Mouse (Mus musculus) embryonic fibroblast, embryonic 13.5 days (primary cell): ENCODE measurements at regions not wholly inside any gene's neighbourhood (a gene's known extent, or its start where the extent isn't known, plus 50 kb on each side); places are given as distances from the start of the nearest gene placed in this dataset.

Experiments
- H3K27ac ChIP-seq: 2 replicates; pipeline ENCODE4 v1.5.1; 2012; ENCODE audit warnings: low read length, control low read depth, inconsistent platforms; ENCODE audit not compliant: insufficient read depth
- H3K4me1 ChIP-seq: 2 replicates; pipeline ENCODE4 v1.6.1; 2011; ENCODE audit warnings: low read length; ENCODE audit not compliant: control insufficient read depth, insufficient read depth
- H3K4me3 ChIP-seq: 2 replicates; pipeline ENCODE4 v1.5.1; 2011; ENCODE audit warnings: mild to moderate bottlenecking, control low read depth, low read length; ENCODE audit not compliant: insufficient read depth
- CTCF ChIP-seq: IDR thresholded peaks from 2 replicates; pipeline ENCODE4 v1.5.1; 2011; ENCODE audit warnings: mild to moderate bottlenecking, control low read depth, low read length, moderate library complexity, borderline replicate concordance; ENCODE audit not compliant: insufficient read depth
- POLR2A ChIP-seq: IDR thresholded peaks from 2 replicates; pipeline ENCODE4 v1.6.1; 2011; ENCODE audit warnings: low read depth, mild to moderate bottlenecking, control low read depth, low read length, moderate library complexity

- no peak for TF ChIP-seq CTCF
- TF ChIP-seq POLR2A = no peak
- H3K4me3 ChIP-seq = no peak overlapping the region
- H3K27ac ChIP-seq = no peak overlapping the region
- no peaks in the 10 kb centered on the region for H3K4me1 ChIP-seq
These were observed 90.1 kb upstream of the Tbx3 start for GRCm38 (mm10) chr5:119580395-119580794.

GRCm38 (mm10) chr5:119580798-119581197 lies 89.7 kb upstream of the Tbx3 start:
- no peak overlapping the region for H3K4me3 ChIP-seq
- TF ChIP-seq CTCF = no peak
- no peak for TF ChIP-seq POLR2A
- no peak overlapping the region for H3K27ac ChIP-seq
- no peaks in the 10 kb centered on the region for H3K4me1 ChIP-seq

GRCm38 (mm10) chr5:119584389-119584788 lies 86.1 kb upstream of the Tbx3 start:
- TF ChIP-seq CTCF (no peak), POLR2A (no peak)

GRCm38 (mm10) chr5:119584914-119585313 lies 85.6 kb upstream of the Tbx3 start:
- Histone ChIP-seq H3K4me1 (no peaks in the 10 kb centered on the region), H3K4me3 (no peak overlapping the region), H3K27ac (no peak overlapping the region)
- TF ChIP-seq CTCF (no peak), POLR2A (no peak)

More at GRCm38 (mm10) chr5:119584389-119584788, 86.1 kb upstream of the Tbx3 start:
- Histone ChIP-seq H3K4me3 (no peak overlapping the region), H3K4me1 (no peaks in the 10 kb centered on the region), H3K27ac (no peak overlapping the region)

- no peak overlapping the region for H3K4me3 ChIP-seq
- no peak overlapping the region for H3K27ac ChIP-seq
- no peaks in the 10 kb centered on the region for H3K4me1 ChIP-seq
- TF ChIP-seq CTCF (no peak), POLR2A (no peak)
These were observed 83.9 kb upstream of the Tbx3 start for GRCm38 (mm10) chr5:119586391-119587058.

GRCm38 (mm10) chr5:119587239-119587811 lies 83.1 kb upstream of the Tbx3 start:
- no peaks in the 10 kb centered on the region for H3K4me1 ChIP-seq
- H3K27ac ChIP-seq = no peak overlapping the region
- TF ChIP-seq CTCF = no peak
- TF ChIP-seq POLR2A = no peak
- H3K4me3 ChIP-seq = no peak overlapping the region

- TF ChIP-seq CTCF = no peak
- TF ChIP-seq POLR2A = no peak
- no peak overlapping the region for H3K27ac ChIP-seq
- H3K4me3 ChIP-seq = no peak overlapping the region
- no peaks in the 10 kb centered on the region for H3K4me1 ChIP-seq
These were observed 81.9 kb upstream of the Tbx3 start for GRCm38 (mm10) chr5:119588340-119589272.

- H3K4me1 ChIP-seq = no peaks in the 10 kb centered on the region
- TF ChIP-seq CTCF (no peak), POLR2A (no peak)
- no peak overlapping the region for H3K4me3 ChIP-seq
- no peak overlapping the region for H3K27ac ChIP-seq
These were observed 79.2 kb upstream of the Tbx3 start for GRCm38 (mm10) chr5:119591271-119591670.

- H3K4me3 ChIP-seq = no peak overlapping the region
- TF ChIP-seq POLR2A = no peak
- no peak for TF ChIP-seq CTCF
- no peak overlapping the region for H3K27ac ChIP-seq
- no peaks in the 10 kb centered on the region for H3K4me1 ChIP-seq
These were observed 77.6 kb upstream of the Tbx3 start for GRCm38 (mm10) chr5:119592891-119593290.
